Mouse (Mus musculus) brain, adult 2 months (tissue): ENCODE data around the gene Fbxl13.

Experiments used
- DNase-seq: peaks from one replicate; pipeline ENCODE4 v3.0.0; 2011; ENCODE audit warnings: low read depth, low spot score

Fbxl13 gene

GRCm38 (mm10) chr5:21486798-21487197 is 158.6 kb downstream of the Fbxl13 start:
- DNase-seq = no peak

DNA sequence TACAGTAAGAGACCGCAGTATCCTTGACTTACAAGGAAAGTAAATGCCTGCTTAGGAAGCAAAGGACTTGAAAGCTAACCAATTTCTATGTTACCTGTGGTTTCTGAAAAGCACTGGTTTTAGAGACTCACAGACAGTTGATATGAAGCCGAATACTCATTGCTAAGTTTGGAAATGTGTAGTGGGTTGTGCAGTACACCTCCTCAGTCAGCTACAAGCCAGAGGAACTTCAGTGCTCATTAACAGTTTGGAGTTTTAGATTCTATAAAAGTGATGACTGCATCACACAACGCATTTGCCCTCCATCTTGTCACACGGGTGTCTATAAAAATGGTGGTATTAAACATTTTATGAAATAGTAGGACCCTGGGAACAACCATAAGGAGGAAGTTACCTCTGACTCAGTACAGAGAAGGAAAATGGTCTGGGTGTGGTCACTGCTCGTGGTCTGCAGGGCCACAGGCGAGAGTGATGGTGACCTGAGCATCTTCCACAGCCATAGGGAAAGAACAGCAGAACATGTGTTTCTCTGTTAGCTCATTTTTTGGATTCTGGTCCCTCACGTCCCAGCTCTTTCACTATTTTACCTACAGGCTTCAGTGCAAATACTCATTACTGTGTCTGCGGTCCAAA is 160.1 kb downstream of the Fbxl13 start:
- peak; percentile 40 for DNase-seq

DNA sequence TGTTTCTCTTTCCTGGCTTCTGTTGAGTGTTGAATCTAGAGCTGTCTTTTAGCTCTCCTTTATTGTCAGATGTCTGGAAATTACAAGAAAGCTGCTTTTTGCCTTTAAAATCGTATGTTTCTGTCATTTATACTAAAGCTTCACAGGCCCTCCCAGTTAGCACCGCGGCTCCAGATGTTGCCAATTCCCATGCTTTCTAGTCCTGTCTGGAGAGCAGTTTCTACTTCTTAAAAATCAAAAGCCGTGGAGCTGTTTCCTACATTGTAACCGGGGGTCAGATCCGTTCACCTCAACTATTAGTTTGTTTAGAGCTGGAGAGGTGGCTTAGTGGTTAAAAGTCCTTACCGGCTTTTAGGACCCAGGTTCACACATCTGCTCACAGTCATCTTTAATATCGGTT is 162.2 kb downstream of the Fbxl13 start:
- DNase-seq = no peak

DNA sequence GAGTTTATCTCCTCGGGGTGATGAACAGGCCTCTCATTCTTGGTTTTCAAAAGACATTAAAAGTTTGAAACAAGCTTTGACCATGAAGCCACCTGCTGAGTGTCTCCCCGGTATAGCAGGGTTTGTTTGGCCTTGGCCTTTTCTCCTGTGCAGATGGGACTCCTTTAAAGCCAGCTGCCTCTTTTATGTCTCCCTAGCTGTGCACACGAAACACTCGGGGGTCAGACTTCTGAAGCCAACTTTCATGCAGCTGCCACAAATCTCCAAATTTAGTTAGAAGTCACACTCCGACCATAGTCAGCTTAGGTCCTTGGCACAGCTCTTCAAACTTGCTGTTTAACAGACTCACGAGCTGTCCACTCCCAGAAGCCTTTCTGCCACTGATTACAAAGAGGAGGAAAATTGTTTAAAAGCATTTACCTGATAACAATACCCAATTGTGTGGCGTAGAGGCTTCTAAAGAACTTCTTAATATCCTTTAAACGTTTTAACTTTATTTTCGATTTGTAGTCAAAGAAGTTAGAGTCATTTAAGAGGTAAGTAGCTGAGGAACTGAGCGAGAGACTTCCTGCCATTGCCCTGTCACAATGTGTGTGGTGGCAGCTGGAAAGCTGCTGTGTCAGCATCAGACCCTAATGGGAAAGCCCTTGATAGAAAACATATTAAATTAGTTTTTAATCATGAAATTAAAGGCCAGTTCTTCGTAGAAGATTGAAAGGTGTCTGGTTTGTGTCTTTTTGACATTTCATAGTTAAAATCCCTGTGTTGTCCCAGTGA is 162.8 kb downstream of the Fbxl13 start:
- peak; percentile 14 for DNase-seq

- DNase-seq = no peak
These were observed 163.9 kb downstream of the Fbxl13 start for GRCm38 (mm10) chr5:21481521-21481920.

- peak; percentile 50 for DNase-seq
These were observed 165.7 kb downstream of the Fbxl13 start for GRCm38 (mm10) chr5:21479746-21480145.

DNA sequence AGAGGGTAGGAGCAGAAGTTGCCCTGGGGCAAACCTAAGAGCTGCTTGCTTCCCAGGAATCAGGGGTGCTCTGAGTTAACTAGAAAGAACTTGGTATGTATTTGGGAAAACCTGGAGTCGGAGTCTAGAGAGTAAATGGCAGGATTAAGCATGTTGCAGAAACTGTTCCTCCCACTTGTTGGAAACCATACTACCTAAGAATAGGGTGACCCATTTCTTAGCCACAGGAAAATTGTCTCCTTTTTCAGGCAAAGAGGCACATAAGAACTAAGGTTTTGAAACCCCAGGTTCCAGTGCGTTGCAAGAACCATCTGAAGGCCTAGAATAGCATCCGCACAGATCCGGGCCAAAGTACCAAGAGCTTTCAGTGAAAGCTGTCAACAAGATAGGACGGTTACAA is 167.0 kb downstream of the Fbxl13 start:
- DNase-seq = peak; percentile 51

DNA sequence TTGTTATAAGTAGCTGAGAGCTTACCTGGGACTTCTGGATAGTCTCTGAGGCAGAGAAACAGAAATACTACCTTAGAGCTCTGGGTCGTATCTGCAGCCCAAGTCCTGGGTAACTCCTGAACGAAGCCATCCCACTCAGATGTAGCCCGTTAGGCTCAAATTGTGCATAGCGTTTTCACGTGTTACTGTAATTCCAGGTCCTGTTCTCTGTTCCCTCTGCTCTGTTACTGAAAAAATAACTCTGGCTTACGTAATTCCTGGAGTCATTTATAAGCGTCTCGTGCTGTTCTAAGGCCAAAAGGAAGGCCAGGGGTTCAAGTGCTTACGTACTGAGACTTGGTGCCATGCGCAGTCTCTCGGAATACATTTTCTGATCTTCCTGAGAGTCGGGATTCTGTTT is 177.3 kb downstream of the Fbxl13 start:
- DNase-seq = peak; percentile 15

DNA sequence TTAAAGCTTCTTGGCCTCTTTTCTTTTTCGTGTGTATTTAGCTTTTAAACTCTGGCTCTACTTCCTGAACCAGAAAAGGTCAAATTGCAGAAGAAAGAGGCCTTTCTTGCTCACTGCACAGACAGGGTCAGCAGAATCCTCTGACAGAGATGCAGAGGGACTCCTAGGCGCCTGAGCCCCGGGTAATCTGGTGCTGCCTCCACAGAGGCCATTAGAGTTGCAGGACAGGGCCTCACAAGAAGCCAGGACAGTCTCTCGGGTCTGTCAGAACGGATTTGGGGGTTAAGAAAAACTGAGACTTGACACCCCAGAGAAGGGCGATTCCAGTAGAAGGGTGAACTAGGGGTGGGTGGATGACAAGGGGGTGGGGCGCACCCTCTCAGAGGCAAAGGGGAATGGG is 178.0 kb downstream of the Fbxl13 start:
- no peak for DNase-seq

DNA sequence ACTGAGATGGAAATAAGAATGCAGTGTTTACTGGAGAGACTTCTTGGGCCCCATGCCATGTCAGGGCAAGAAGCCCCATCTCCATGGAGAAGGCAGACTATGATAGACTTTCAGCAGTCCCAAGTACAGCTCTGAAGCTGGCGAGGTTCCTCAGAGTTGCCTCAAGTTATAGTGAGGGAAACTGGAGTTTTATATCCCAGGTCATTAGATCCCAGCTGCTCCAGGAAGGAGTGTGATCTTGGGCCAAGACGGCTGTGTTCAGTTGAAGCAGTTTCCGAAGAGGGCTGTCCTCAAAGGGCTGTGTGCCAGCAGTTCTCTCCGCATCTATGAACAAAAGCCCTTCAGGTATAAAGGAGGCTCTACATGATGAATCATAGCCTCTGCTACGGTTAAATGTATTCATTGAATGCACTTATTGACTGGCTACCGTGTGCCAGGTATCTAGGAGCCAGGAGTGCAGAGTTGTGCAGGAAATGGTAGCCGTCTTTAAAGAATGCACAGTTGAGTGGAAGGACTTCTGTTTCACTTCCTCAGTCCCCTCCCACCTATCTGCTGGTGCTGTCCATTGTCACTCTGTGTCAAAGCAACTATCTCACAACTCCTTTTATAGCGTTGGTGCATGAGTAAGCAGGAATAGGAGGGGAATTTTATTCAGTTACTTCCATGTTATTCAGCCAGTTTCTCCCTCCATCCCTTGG is 204.5 kb downstream of the Fbxl13 start:
- DNase-seq = peak; percentile 8

DNA sequence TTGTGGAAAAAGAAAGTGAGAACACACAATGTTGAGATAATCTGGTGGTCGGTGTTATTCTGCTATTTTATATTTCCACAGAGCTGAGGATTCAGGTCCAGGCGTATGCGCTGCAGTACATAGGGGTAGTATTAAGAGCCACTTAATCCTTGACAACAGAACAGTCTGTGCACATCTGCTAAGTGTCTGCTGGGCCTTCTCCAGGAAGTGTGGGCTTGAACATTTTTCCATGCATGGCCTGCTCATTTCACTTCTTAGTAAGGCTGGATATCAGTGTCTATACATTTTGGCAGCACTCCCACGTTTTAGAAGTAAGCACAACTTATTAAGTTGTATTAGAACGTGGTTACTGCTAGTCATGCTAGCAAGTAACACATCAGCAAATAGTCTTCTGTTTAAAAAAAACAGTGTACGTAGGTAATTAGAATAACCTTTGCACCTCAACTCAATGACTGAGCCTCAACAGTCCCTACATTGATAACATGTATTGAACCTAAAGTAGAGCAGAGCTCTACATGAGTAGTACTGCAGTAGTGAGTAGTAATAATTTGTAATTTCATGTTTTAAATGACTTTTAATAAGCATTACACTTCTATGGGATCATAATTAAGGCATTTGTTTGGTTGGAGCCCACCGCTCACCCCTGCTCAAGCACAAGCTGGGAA is 205.9 kb downstream of the Fbxl13 start:
- peak; percentile 10 for DNase-seq

DNA sequence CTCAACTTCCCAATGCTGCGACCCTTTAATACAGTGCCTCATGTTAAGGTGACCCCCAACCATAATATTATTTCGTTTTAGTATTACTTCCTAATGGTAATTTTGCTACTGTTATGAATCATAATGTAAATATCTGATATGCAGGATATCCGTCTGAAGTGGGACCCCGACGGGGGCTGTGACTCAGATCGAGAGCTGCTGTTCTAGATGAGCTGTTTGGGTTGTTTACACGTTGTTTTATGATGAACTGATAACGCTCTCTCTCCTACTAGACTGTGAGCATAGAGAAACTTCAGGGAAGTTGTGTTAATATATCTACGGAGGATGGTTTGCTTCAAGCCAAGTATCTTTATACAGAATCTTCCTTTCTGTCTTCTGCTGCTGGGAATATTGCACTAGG is 207.0 kb downstream of the Fbxl13 start:
- DNase-seq = no peak

GRCm38 (mm10) chr5:21436471-21436975 is 208.9 kb downstream of the Fbxl13 start:
- DNase-seq = no peak

DNA sequence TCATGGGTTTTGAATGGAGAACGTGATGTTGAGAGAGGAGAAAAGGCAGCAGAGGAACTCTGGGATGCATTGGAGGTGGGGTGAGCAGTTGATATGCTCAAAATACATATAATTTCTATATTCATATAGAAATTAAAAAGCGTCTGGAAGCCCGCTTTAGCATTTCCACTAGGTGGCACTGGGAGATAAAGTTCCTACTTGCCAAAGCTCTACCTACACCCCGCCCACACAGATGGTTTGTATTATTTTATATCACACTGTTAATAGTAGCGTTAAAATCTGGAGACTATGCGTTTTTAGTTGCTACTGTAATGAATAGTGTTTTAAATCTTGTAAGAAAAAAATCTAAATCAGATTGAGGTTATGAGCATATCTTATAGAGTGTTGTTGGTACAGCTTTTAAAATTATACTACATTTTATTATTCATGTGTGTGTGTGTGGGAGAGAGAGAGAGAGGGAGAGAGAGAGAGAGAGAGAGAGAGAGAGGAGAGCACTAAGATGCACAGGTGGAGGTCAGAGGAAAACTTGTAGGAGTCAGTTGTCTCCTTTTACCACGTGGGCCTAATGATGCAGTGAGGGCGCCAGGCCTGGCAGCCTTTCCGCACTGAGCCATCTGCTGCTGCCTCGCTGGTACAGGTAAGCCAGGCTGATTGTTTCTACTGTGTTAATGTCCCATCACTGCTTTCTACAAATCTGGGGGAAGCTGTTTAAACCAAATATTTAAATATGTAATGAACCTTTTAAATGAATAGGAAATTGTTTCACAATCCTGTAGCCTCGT is 211.1 kb downstream of the Fbxl13 start:
- peak; percentile 89 for DNase-seq
